Mouse (Mus musculus) hindbrain, postnatal 0 days (tissue): ENCODE results near the gene Copa. TPM values are rescaled to one million over a fixed set of nuclear protein-coding genes. Genes with fewer than 3 reads are reported as not detected.

ENCODE experiments used
- ATAC-seq: fragments of 200-750 bp; cut with Nextera tagmentation; 2 replicates; pipeline ENCODE4 v1.8.0; 2017; ENCODE audit warnings: mild to moderate bottlenecking, moderate TSS enrichment, moderate library complexity
- DNase-seq: peaks from one replicate; pipeline ENCODE4 v3.0.0-alpha.2; 2015; ENCODE audit warnings: low spot score
- H3K27ac ChIP-seq: fragments of 300-500 bp; sonication (generic); 2 replicates; pipeline ENCODE4 v1.5.1; 2014; ENCODE audit warnings: mild to moderate bottlenecking
- H3K27me3 ChIP-seq: fragments of 300-500 bp; sonication (generic); 2 replicates; pipeline ENCODE4 v1.6.1; 2014; ENCODE audit warnings: low read length, mixed read lengths; ENCODE audit not compliant: insufficient read depth
- H3K36me3 ChIP-seq: fragments of 300-500 bp; sonication (generic); 2 replicates; pipeline ENCODE4 v1.6.1; 2014; ENCODE audit warnings: low read length, mixed read lengths; ENCODE audit not compliant: insufficient read depth
- H3K4me1 ChIP-seq: fragments of 300-500 bp; sonication (generic); 2 replicates; pipeline ENCODE4 v1.6.1; 2014; ENCODE audit warnings: antibody characterized with exemption, low read length, mixed read lengths; ENCODE audit not compliant: insufficient read depth
- H3K4me2 ChIP-seq: fragments of 300-500 bp; sonication (generic); 2 replicates; pipeline ENCODE4 v1.6.1; 2014; ENCODE audit warnings: low read depth, mild to moderate bottlenecking, low read length, moderate library complexity, mixed read lengths
- H3K4me3 ChIP-seq: fragments of 300-500 bp; sonication (generic); 2 replicates; pipeline ENCODE4 v1.5.1; 2014; ENCODE audit warnings: low read length
- H3K9ac ChIP-seq: fragments of 300-500 bp; sonication (generic); replicated peaks from 2 replicates; pipeline ENCODE4 v1.6.1; 2014; ENCODE audit warnings: mild to moderate bottlenecking, low read length, moderate library complexity, mixed read lengths
- H3K9me3 ChIP-seq: fragments of 300-500 bp; sonication (generic); 2 replicates; pipeline ENCODE4 v1.6.1; 2016; ENCODE audit warnings: low read length, mixed read lengths
- CTCF ChIP-seq: IDR thresholded peaks from 2 replicates; pipeline ENCODE4 v1.5.1; 2016; ENCODE audit warnings: antibody characterized with exemption, control low read depth, low read depth
- WGBS: fragments of 180-500 bp; shearing (Covaris S2); extraction: QIAGEN DNeasy Blood & Tissue Kit; methylation state at CpG from one replicate; pipeline ENCODE4 v1.1.7; 2014; 5-methylcytosine and 5-hydroxymethylcytosine counted together
- polyA plus RNA-seq: library from polyadenylated mRNA; unstranded; fragments of >200 nt; fragmentation: Nextera tagmentation; extraction: Ambion mirVana; gene quantifications from 2 replicates; pipeline ENCODE4 v1.2.1, GENCODE M21; 2015
- total RNA-seq: library from RNA; depleted of rRNA; stranded (reverse); fragments of >200 nt; gene quantifications from 2 replicates; pipeline ENCODE4 v1.2.3, GENCODE M21; 2014

The Copa gene
- total and polyA plus RNA-seq, 2 experiments from 2014 or later: 142 to 191 TPM

DNA sequence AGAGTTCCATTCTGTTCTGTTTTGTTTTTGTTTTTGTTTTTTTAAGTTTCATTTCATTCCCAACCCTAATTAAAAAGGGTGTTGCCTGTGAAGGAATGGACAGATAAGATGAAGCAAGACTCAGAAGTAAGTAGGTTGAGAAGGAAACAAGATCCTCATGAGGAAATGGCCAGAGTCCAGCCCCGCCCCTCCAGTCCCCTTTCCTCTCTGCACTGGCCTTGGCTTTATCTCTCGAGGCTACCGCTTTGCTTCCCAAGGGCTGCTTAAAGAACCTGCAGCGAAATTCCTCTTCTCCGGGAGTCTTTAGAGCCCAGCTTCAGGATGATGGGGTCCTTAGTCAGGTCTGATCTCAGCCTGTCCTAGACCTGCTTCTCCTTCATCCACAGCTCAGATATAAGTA lies 4.3 kb upstream of the Copa start:
- DNase-seq (no peak), ATAC-seq (no peak)
- 77% methylated on average over 5 of the region's 5 CpGs for WGBS
- Histone ChIP-seq H3K9ac (no peak overlapping the region), H3K4me3 (no peak overlapping the region), H3K27ac (no peak overlapping the region), H3K9me3 (no peaks in the 10 kb centered on the region), H3K36me3 (peaks cover 43% of the 10 kb centered on the region; the same call in 1 of the 2 replicates), H3K4me1 (0 out of 2 replicates have a peak, but pooled peaks cover 5% of the 10 kb centered on the region), H3K4me2 (no peak overlapping the region), H3K27me3 (no peaks in the 10 kb centered on the region)
- no peak for TF ChIP-seq CTCF

DNA sequence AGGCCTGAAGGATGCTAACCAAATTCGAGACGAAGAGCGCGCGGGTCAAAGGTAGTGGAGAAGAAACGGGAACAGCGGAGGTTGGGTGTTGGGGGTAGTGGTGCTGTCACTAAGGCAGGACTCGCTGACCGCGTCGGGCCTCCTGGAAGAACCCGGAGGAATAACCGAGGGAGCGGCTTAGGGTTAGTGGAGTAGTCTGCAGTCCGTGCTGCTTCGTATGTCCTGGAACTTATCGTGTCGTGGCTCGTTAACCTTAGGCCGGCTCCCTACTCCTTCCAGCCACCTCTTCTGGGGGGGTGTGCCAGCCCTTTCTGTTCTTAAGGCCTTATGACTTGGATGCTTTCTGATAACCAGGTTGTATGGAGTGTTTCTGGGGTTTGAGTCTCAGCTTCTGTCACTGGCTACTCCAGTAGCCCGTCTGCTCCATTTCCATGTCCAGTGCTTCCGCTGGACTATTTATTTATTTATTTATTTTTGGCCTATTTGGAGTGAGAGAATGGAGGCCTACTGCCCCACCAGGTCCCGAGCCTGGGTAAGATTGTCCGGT lies 643 bp downstream of the Copa start:
- H3K9me3 ChIP-seq: no peaks in the 10 kb centered on the region
- H3K4me1 ChIP-seq: peaks cover 16% of the 10 kb centered on the region; the same call in 1 of the 2 replicates
- peak overlapping the region; percentile 81 for H3K4me3 ChIP-seq
- H3K36me3 ChIP-seq: peaks cover 15% of the 10 kb centered on the region; the same call in 1 of the 2 replicates
- peak overlapping the region; percentile 74 for H3K4me2 ChIP-seq
- H3K9ac ChIP-seq: peak overlapping the region; percentile 91
- no peaks in the 10 kb centered on the region for H3K27me3 ChIP-seq
- ATAC-seq: peak; percentile 70; the same call in 1 of the 2 replicates
- no peak for TF ChIP-seq CTCF
- peak overlapping the region; percentile 93 for H3K27ac ChIP-seq
- WGBS: 2% methylated on average over 24 of the region's 24 CpGs
- DNase-seq: no peak

DNA sequence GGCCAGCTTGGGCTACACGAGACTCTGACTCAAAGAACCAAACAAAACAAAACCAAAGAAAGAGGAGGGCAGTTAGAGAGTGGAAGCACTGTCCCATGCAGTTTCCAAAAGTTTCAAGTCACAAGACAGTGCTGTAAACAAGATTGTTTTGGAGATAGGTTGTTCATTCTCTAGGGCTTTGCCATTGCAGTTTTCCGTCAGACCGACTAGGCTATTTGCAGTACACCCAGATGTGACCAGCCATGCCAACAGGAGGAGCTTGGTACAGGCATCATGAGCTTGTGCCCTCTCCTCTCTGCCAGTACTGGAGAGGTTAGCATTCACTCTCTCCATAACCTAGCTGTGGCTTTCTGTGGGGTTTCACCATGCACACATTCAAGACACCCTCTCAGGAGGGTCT lies 11.2 kb downstream of the Copa start:
- Histone ChIP-seq H3K4me2 (no peak overlapping the region), H3K36me3 (peaks cover 52% of the 10 kb centered on the region), H3K4me3 (no peak overlapping the region), H3K9ac (no peak overlapping the region), H3K27me3 (no peaks in the 10 kb centered on the region), H3K4me1 (no peaks in the 10 kb centered on the region), H3K27ac (no peak overlapping the region), H3K9me3 (no peaks in the 10 kb centered on the region)
- 53% methylated on average over 3 of the region's 3 CpGs for WGBS
- no peak for TF ChIP-seq CTCF
- ATAC-seq (no peak), DNase-seq (no peak)

DNA sequence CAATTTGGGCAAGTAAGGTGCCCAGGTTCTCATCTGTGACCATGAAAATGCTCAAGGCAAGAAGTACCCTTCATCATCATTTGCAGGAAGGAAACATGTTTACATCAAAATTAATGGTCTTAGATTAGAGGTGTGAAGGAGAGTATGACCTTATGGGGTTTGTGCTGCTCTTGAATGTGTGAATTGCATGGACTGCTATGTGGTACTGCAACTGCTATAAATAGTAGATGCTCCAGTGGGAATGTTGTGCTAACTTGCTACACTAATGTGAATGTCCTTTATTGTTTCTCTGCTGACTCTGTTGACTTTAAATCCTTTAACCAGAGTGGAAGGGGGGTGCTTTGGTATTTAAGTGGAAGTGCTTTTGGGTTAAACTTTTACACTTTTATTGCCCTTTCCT lies 12.0 kb downstream of the Copa start:
- no peak overlapping the region for H3K4me3 ChIP-seq
- H3K9me3 ChIP-seq: no peaks in the 10 kb centered on the region
- ATAC-seq: no peak
- no peaks in the 10 kb centered on the region for H3K4me1 ChIP-seq
- peaks cover 47% of the 10 kb centered on the region for H3K36me3 ChIP-seq
- H3K9ac ChIP-seq: no peak overlapping the region
- no peaks in the 10 kb centered on the region for H3K27me3 ChIP-seq
- no peak overlapping the region for H3K27ac ChIP-seq
- TF ChIP-seq CTCF: no peak
- DNase-seq: no peak
- H3K4me2 ChIP-seq: no peak overlapping the region

DNA sequence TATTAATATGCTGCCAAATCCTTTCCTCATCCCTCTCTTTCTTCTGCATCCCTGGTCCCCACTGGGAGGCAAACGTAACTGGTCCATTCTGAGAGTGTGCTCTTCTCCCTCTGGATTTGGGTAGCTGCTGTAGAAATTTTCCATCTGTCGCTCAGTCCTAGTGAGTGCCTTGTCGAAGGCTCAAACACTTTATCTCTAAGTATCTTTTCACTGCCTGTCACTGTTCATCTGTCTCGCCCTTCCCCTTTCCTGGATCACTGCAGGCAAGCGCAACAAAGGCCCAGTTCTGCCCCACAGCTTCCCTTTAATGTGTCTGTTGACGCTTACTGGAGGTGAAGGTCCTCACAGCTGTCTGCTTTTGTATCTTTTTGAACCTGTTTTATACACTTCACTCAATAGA lies 12.9 kb downstream of the Copa start:
- no peak overlapping the region for H3K27ac ChIP-seq
- H3K4me1 ChIP-seq: no peaks in the 10 kb centered on the region
- no peak overlapping the region for H3K4me3 ChIP-seq
- peaks cover 44% of the 10 kb centered on the region for H3K36me3 ChIP-seq
- no peaks in the 10 kb centered on the region for H3K27me3 ChIP-seq
- no peaks in the 10 kb centered on the region for H3K9me3 ChIP-seq
- 33% methylated on average over 6 of the region's 6 CpGs for WGBS
- TF ChIP-seq CTCF: no peak
- DNase-seq (no peak), ATAC-seq (0 out of 2 replicates have a peak, but pooled peaks have one; percentile 27)
- H3K4me2 ChIP-seq: no peak overlapping the region
- H3K9ac ChIP-seq: no peak overlapping the region

DNA sequence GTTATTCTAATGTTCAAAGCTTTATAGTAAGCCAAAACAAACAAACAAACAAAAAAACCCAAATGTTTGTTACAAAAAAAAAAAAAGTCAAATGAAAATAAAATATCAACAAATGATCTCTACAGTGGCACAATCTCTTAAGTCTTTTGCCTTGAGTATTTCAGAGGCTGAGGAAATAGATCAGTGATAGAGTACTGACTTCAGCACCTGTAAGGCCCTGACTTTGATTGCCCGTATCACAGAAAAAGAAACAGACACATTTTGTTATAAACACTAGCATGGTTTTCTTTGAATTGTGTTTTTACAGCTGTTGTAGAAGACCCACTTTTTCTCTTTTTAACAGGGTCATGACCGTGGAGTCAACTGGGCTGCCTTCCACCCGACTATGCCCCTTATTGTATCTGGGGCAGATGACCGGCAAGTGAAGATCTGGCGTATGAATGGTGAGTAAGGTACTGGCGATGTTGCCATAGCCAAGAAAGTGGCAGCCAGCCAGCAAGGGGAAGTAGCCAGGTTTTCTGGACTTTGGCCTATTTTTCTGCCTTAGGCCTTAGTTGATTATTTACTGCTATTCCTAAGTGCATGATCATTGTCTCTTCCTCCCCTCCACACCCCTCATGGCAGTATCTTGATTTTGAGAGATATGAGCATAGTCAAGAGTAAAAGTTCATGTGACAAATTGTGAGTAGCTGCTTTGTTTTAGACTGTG lies 17.1 kb downstream of the Copa start:
- no peak for ATAC-seq
- 61% methylated on average over 6 of the region's 6 CpGs for WGBS

DNA sequence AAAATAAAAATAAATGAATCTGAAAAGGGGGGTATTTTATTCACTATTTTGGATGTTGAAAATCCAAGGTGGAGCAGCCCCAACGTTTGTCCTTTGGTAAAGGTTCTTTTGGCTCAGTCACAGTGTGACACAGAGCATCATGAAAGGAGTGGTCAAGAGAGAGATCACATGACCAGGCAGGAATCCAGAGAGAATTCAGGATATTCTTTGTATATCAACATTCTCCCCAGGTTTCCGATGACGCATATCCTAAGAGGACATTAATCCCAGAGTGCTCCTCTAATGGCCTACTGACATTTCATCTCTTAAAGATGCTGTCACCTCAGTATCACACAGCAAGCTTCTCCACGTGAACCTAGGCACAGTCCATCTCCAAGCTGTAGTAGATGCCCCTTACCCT lies 21.3 kb downstream of the Copa start:
- peaks cover 78% of the 10 kb centered on the region for H3K36me3 ChIP-seq
- H3K9ac ChIP-seq: no peak overlapping the region
- no peak overlapping the region for H3K27ac ChIP-seq
- H3K27me3 ChIP-seq: no peaks in the 10 kb centered on the region
- no peak overlapping the region for H3K4me3 ChIP-seq
- no peak for DNase-seq
- WGBS: 85% methylated on average over 4 of the region's 4 CpGs
- H3K4me2 ChIP-seq: no peak overlapping the region
- ATAC-seq: no peak
- no peaks in the 10 kb centered on the region for H3K4me1 ChIP-seq
- no peaks in the 10 kb centered on the region for H3K9me3 ChIP-seq
- TF ChIP-seq CTCF: no peak

More for the DNA sequence above, 17.1 kb downstream of the Copa start:
- DNase-seq: no peak
- no peak overlapping the region for H3K9ac ChIP-seq
- no peaks in the 10 kb centered on the region for H3K9me3 ChIP-seq
- no peaks in the 10 kb centered on the region for H3K27me3 ChIP-seq
- no peaks in the 10 kb centered on the region for H3K4me1 ChIP-seq
- no peak for TF ChIP-seq CTCF
- H3K4me2 ChIP-seq: no peak overlapping the region
- no peak overlapping the region for H3K27ac ChIP-seq
- peaks cover 59% of the 10 kb centered on the region for H3K36me3 ChIP-seq
- H3K4me3 ChIP-seq: no peak overlapping the region
